Comparison of ENCODE assay signal across 8 mouse cellular contexts in the genomic region with DNA sequence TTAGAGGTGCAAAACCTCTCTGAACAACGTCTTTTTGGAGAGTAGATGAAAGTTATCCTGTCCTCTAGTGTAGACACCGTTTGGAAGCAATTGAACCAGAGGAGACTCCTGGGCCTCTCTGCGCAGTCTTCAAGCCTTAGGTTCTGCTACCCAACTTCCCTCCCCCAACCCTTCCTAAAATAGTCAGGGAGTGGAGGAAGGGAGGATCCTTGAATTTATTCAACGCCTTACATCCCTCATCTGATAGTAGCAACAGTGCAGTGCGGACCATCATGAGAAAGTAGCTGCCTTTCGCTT. TPM values are rescaled to one million over a fixed set of nuclear protein-coding genes. Genes with fewer than 3 reads are reported as not detected.
A peak's percentile ranks its signal among the peaks of the same experiment; 100 is the strongest.
DNase-seq lines count a peak whose midpoint lies in the region; ATAC-seq and TF ChIP-seq lines count a peak whose summit lies in the region.

No protein-coding gene starts in this region.

- peak overlapping the region; percentile 86 for H3K4me2 ChIP-seq in heart, embryonic 16.5 days (ENCODE audit: low read depth, low read length)
- peak overlapping the region; percentile 66 for H3K4me2 ChIP-seq in liver, postnatal 0 days (ENCODE audit: low read depth, low read length)
- peak overlapping the region; percentile 84 for H3K4me2 ChIP-seq in stomach, postnatal 0 days (replicated peaks; ENCODE audit: low read depth)

- no peak for TF ChIP-seq EP300 in liver, postnatal 0 days (IDR thresholded peaks at IDR 0.05; ENCODE audit: low read depth)
- TF ChIP-seq EP300 in stomach, postnatal 0 days (optimal IDR thresholded peaks at IDR 0.05), result no peak

- H3K27me3 ChIP-seq in testis, adult 2 months (ENCODE audit: control insufficient read depth, insufficient read depth, low read length), result no peaks in the 10 kb centered on the region
- H3K27me3 ChIP-seq in heart, embryonic 16.5 days (ENCODE audit: control insufficient read depth, insufficient read depth, low read length), result no peaks in the 10 kb centered on the region; the same call in none of the 2 replicates
- H3K27me3 ChIP-seq in liver, postnatal 0 days (ENCODE audit: insufficient read depth, low read length), result peaks cover 7% of the 10 kb centered on the region
- H3K27me3 ChIP-seq in stomach, postnatal 0 days (ENCODE audit: control insufficient read depth, insufficient read depth, low read length), result no peaks in the 10 kb centered on the region

- H3K27ac ChIP-seq in testis, adult 2 months (ENCODE audit: control insufficient read depth, insufficient read depth, low read depth, low read length), result no peak overlapping the region; the same call in 1 of the 2 replicates
- H3K27ac ChIP-seq in heart, embryonic 16.5 days (ENCODE audit: low read length), result no peak overlapping the region
- H3K27ac ChIP-seq in liver, postnatal 0 days (ENCODE audit: low read depth), result peak overlapping the region; percentile 58
- H3K27ac ChIP-seq in stomach, postnatal 0 days (replicated peaks), result no peak overlapping the region

- peak; percentile 17; the same call in 1 of the 2 replicates for ATAC-seq in heart, embryonic 16.5 days (replicated peaks; ENCODE audit: extremely low read depth, insufficient read depth, low FRiP score)
- ATAC-seq in liver, postnatal 0 days, result no peak
- no peak for ATAC-seq in stomach, postnatal 0 days (ENCODE audit: low FRiP score, low TSS enrichment)

- peak overlapping the region; percentile 83 for H3K4me3 ChIP-seq in testis, adult 2 months (ENCODE audit: control insufficient read depth, low read depth, low read length)
- peak overlapping the region; percentile 58 for H3K4me3 ChIP-seq in heart, embryonic 16.5 days (ENCODE audit: low read length)
- peak overlapping the region; percentile 44 for H3K4me3 ChIP-seq in liver, postnatal 0 days (ENCODE audit: low read depth, low read length)
- peak overlapping the region; percentile 45 for H3K4me3 ChIP-seq in stomach, postnatal 0 days (ENCODE audit: low read depth, low read length)

- 12% methylated on average over 6 of the region's 6 CpGs for WGBS in heart, embryonic 16.5 days
- WGBS in liver, postnatal 0 days (ENCODE audit: insufficient replicate concordance), result 14% methylated on average over 6 of the region's 6 CpGs
- WGBS in stomach, postnatal 0 days, result 12% methylated on average over 6 of the region's 6 CpGs

- TF ChIP-seq POLR2A in testis, adult 2 months (IDR thresholded peaks at IDR 0.05; ENCODE audit: control insufficient read depth, low read depth, low read length), result no peak

- H3K9me3 ChIP-seq in heart, embryonic 16.5 days (replicated peaks; ENCODE audit: control insufficient read depth, low read length), result no peaks in the 10 kb centered on the region
- H3K9me3 ChIP-seq in liver, postnatal 0 days (ENCODE audit: low read length), result no peaks in the 10 kb centered on the region
- H3K9me3 ChIP-seq in stomach, postnatal 0 days (ENCODE audit: control insufficient read depth, low read length), result no peaks in the 10 kb centered on the region

- H3K36me3 ChIP-seq in testis, adult 2 months (ENCODE audit: control insufficient read depth, insufficient read depth, low read length), result no peaks in the 10 kb centered on the region
- no peaks in the 10 kb centered on the region for H3K36me3 ChIP-seq in heart, embryonic 16.5 days (ENCODE audit: control insufficient read depth, insufficient read depth)
- no peaks in the 10 kb centered on the region for H3K36me3 ChIP-seq in liver, postnatal 0 days (replicated peaks; ENCODE audit: insufficient read depth, low read length)
- no peaks in the 10 kb centered on the region for H3K36me3 ChIP-seq in stomach, postnatal 0 days (ENCODE audit: control insufficient read depth, insufficient read depth, low read length)

- DNase-seq in testis, postnatal 10 days (ENCODE audit: low spot score), result no peak
- no peak for DNase-seq in liver, postnatal 0 days
- DNase-seq in stomach, postnatal 0 days (ENCODE audit: low spot score), result no peak
- no peak for DNase-seq in spleen, adult 12 weeks (ENCODE audit: low spot score)
- no peak for DNase-seq in gastrocnemius, postnatal 4 days (ENCODE audit: low spot score in 2 of 2)
- DNase-seq in gastrocnemius, adult 18-20 months (ENCODE audit: low spot score), result no peak

- H3K9ac ChIP-seq in heart, embryonic 16.5 days (ENCODE audit: low read length), result no peak overlapping the region
- H3K9ac ChIP-seq in liver, postnatal 0 days (replicated peaks), result no peak overlapping the region; the same call in 1 of the 2 replicates
- peak overlapping the region; percentile 53; the same call in 1 of the 2 replicates for H3K9ac ChIP-seq in stomach, postnatal 0 days (ENCODE audit: low read length)

- no peak for TF ChIP-seq CTCF in testis, adult 2 months (IDR thresholded peaks at IDR 0.05; ENCODE audit: control insufficient read depth, insufficient read depth, insufficient replicate concordance, low read depth, low read length)
- TF ChIP-seq CTCF in liver, postnatal 0 days (IDR thresholded peaks at IDR 0.05; ENCODE audit: low read depth), result no peak
- no peak for TF ChIP-seq CTCF in stomach, postnatal 0 days (IDR thresholded peaks at IDR 0.05; ENCODE audit: low read depth)

- peaks cover 7% of the 10 kb centered on the region for H3K4me1 ChIP-seq in testis, adult 2 months (ENCODE audit: control insufficient read depth, insufficient read depth, low read length)
- peaks cover 6% of the 10 kb centered on the region; the same call in 1 of the 2 replicates for H3K4me1 ChIP-seq in heart, embryonic 16.5 days (ENCODE audit: control insufficient read depth, insufficient read depth, low read length)
- peaks cover 3% of the 10 kb centered on the region for H3K4me1 ChIP-seq in liver, postnatal 0 days (ENCODE audit: insufficient read depth)
- no peaks in the 10 kb centered on the region for H3K4me1 ChIP-seq in stomach, postnatal 0 days (replicated peaks; ENCODE audit: control insufficient read depth, insufficient read depth)

RNA-seq across cellular contexts. Expression of a gene that starts 1.5 kb away (rescaled TPM):
- 2.4 and 3.0 TPM in 2 replicates for polyA plus RNA-seq in testis, adult 2 months (2012; rRNA removed)
- 25.7 and 26.6 TPM in 2 replicates for polyA plus RNA-seq in heart, embryonic 16.5 days (2015; fragmentation: Nextera tagmentation; extraction: Ambion mirVana)
- polyA plus RNA-seq in liver, postnatal 0 days (2015; fragmentation: Nextera tagmentation; extraction: Ambion mirVana), result 4.4 and 5.2 TPM in 2 replicates
- 3.2 and 3.6 TPM in 2 replicates for polyA plus RNA-seq in stomach, postnatal 0 days (2015; fragmentation: Nextera tagmentation; extraction: Ambion mirVana)
- total RNA-seq in gastrocnemius, postnatal 4 days (2021), result 10 to 100 TPM; 87.0 to 87.9 TPM
- 10 to 100 TPM; 52.5 to 56.0 TPM for total RNA-seq in gastrocnemius, adult 18-20 months (2021)

RNA-seq across cellular contexts. Expression of a gene that starts 43.8 kb away (rescaled TPM):
- polyA plus RNA-seq in testis, adult 2 months (2012; rRNA removed), result 0.13 and 0.15 TPM in 2 replicates
- polyA plus RNA-seq in heart, embryonic 16.5 days (2015; fragmentation: Nextera tagmentation; extraction: Ambion mirVana), result 6.7 and 7.3 TPM in 2 replicates
- 3.3 and 3.5 TPM in 2 replicates for polyA plus RNA-seq in liver, postnatal 0 days (2015; fragmentation: Nextera tagmentation; extraction: Ambion mirVana)
- polyA plus RNA-seq in stomach, postnatal 0 days (2015; fragmentation: Nextera tagmentation; extraction: Ambion mirVana), result 2.4 and 2.6 TPM in 2 replicates
- 1 to 10 TPM; 7.7 to 8.0 TPM for total RNA-seq in gastrocnemius, postnatal 4 days (2021)
- total RNA-seq in gastrocnemius, adult 18-20 months (2021), result 1 to 10 TPM; 1.5 to 4.0 TPM
